Mouse (Mus musculus) hematopoietic stem cell, adult 5-6 weeks (primary cell): ENCODE data around the gene Dynlt1b. TPM values are rescaled to one million over a fixed set of nuclear protein-coding genes. Genes with fewer than 3 reads are reported as not detected.
"Not testable (repeated sequence)": the region's sequence is repeated elsewhere in the genome, so short reads cannot be mapped to it uniquely, and the experiment has no call there.

ENCODE experiments used
- ATAC-seq, 2 experiments: fragments of 125-278 bp in 1 of 2; replicated peaks in 1 of 2; 2 replicates each; pipeline ENCODE4 v1.8.0; 2016 to 2017; ENCODE audit warnings: inconsistent platforms in 2 of 2, mild to moderate bottlenecking in 2 of 2, moderate number of reproducible peaks in 2 of 2, low read depth in 1 of 2, moderate TSS enrichment in 1 of 2; ENCODE audit not compliant: low FRiP score in 2 of 2, poor library complexity in 2 of 2, severe bottlenecking in 2 of 2, insufficient read depth in 1 of 2, low TSS enrichment in 1 of 2
- total RNA-seq: library from RNA; stranded (forward); fragments of 172-1452, 232-1000 nt; gene quantifications from 2 replicates; pipeline ENCODE4 v1.2.3, GENCODE M21; 2017

Gene Dynlt1b
- total RNA-seq, 1 experiment from 2014 or later = 102 TPM

DNA sequence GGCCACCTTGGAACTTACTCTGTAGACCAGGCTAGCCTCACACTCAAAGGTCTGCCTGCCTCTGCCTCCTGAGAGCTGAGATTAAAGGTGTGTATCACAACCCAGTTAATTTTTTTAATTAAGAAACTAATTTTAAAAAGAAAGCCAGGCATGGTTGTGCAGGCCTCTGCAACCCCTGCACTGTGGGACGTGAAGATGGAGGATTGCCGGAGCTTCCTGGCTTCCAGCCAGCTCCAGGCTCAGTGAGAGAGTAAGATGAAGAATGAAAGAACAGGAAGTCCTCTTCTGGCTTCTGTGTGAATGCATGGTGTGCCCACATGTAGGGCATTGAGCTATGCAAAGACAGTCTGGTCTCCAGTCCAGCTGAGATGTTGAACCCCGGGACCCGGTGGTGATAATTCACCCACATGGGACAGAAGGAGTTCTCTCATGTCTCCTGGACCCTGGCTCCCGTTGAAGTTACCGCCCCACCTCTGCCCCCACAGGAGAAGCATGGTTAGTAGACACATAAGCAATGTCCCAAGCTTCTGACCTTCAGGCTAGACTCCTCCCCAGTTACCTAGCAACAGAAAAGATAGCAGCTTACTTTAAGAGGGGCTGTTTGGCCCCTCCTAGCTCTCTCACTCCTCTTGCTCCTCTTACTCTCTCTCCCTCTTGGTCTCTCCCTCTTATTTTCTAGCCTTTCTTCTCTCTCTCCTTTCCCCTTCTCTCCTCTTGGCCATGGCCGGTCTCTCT, 51.1 kb downstream of the Dynlt1b start:
- ATAC-seq = not testable (repeated sequence)

DNA sequence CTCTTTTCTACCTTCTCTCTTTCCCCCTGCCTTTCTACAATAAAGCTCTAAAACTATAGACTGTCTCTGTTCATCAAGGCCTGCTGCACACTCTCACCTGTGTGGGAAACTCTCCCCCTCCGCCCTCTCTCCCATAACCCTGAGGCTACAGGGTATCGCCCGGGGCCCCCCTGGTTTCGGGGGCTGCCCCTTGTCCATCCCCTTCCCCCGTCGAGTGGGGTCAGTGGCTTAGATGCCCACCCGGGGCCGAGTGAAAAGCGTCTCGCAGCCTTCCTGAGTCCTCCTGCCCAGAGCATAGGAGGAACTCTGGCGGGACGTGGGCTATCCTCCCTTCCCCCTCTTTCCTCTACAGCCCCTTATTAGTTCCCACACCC, 51.7 kb downstream of the Dynlt1b start:
- not testable (repeated sequence) for ATAC-seq

DNA sequence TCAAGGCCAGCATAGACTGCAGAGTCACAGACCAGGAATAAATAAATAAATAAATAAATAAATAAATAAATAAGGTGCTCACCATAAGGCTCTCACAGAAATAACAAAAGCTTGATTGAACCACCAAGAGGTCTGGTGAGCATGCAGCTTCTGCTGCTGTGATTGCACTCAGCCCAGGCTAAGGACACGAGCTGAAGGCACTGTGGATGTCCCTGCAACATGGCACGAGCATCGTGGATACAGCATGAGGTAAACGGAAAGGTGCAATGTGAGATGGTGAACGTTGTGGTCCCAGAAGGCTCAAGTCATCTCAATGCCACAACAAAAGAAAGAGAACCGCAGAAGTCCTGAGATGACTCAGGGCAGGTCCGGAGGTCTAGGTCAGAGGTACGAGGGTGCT, 52.3 kb downstream of the Dynlt1b start:
- ATAC-seq = not testable (repeated sequence)

Other genes starting within 250 kb of the Dynlt1b start
- gene Tmem181a, start 173.3 kb upstream of the Dynlt1b start, total RNA-seq = 5.2 and 13.8 TPM in 2 replicates
- 4.4 and 7.8 TPM in 2 replicates for gene Dynlt1a, start 112.6 kb upstream of the Dynlt1b start, total RNA-seq
- gene Dynlt1c, start 171.6 kb downstream of the Dynlt1b start, total RNA-seq = 4.4 and 15.1 TPM in 2 replicates
- 104 and 120 TPM in 2 replicates for gene Dynlt1f, start 225.8 kb downstream of the Dynlt1b start, total RNA-seq
- 0.81 and 0.89 TPM in 2 replicates for gene Sytl3, start 229.0 kb downstream of the Dynlt1b start, total RNA-seq